10 mouse cellular contexts compared by ENCODE assay signal in genomic region chr9:107771782-107772181, GRCm38 (mm10). TPM values are rescaled to one million over a fixed set of nuclear protein-coding genes. Genes with fewer than 3 reads are reported as not detected.
DNase-seq lines count a peak whose midpoint lies in the region; ATAC-seq and TF ChIP-seq lines count a peak whose summit lies in the region.
"Had no signal": no experiment of that assay in that cellular context is flagged by ENCODE, and none has a peak within 500 bp of the region (broad histone marks: within the 10 kb centered on the region; RNA-seq: fewer than 3 reads in every experiment).

No protein-coding gene starts in this region.

- H3K36me3 ChIP-seq in heart, postnatal 0 days (replicated peaks; ENCODE audit: control insufficient read depth, insufficient read depth, low read length), result peaks cover 65% of the 10 kb centered on the region
- H3K36me3 ChIP-seq in hindbrain, embryonic 14.5 days (replicated peaks; ENCODE audit: control insufficient read depth, insufficient read depth), result peaks cover 69% of the 10 kb centered on the region
- peaks cover 62% of the 10 kb centered on the region for H3K36me3 ChIP-seq in midbrain, embryonic 12.5 days

- H3K27me3 ChIP-seq in heart, postnatal 0 days (ENCODE audit: control insufficient read depth, insufficient read depth, low read length), result no peaks in the 10 kb centered on the region
- no peaks in the 10 kb centered on the region for H3K27me3 ChIP-seq in hindbrain, embryonic 14.5 days (ENCODE audit: control insufficient read depth, insufficient read depth, low read length)
- no peaks in the 10 kb centered on the region for H3K27me3 ChIP-seq in midbrain, embryonic 12.5 days
- H3K27me3 ChIP-seq in cerebellum, adult 2 months (ENCODE audit: control insufficient read depth, insufficient read depth, low read length), result no peaks in the 10 kb centered on the region

- no peak for TF ChIP-seq EP300 in heart, postnatal 0 days (IDR thresholded peaks at IDR 0.05; ENCODE audit: low read depth)

- peaks cover 11% of the 10 kb centered on the region; the same call in 1 of the 2 replicates for H3K4me1 ChIP-seq in heart, postnatal 0 days (ENCODE audit: control insufficient read depth, insufficient read depth)
- H3K4me1 ChIP-seq in hindbrain, embryonic 14.5 days (replicated peaks; ENCODE audit: control insufficient read depth, insufficient read depth, low read length), result peaks cover 22% of the 10 kb centered on the region
- peaks cover 14% of the 10 kb centered on the region for H3K4me1 ChIP-seq in midbrain, embryonic 12.5 days
- H3K4me1 ChIP-seq in cerebellum, adult 2 months (ENCODE audit: control insufficient read depth, insufficient read depth, low read length), result peaks cover 4% of the 10 kb centered on the region

- no peak for TF ChIP-seq CTCF in heart, postnatal 0 days (IDR thresholded peaks at IDR 0.05; ENCODE audit: low read depth)
- no peak for TF ChIP-seq CTCF in cerebellum, adult 2 months (IDR thresholded peaks at IDR 0.05; ENCODE audit: borderline replicate concordance, insufficient read depth, low read depth, low read length)

- no peak overlapping the region for H3K4me3 ChIP-seq in heart, postnatal 0 days (ENCODE audit: low read depth, low read length)
- no peak overlapping the region for H3K4me3 ChIP-seq in hindbrain, embryonic 14.5 days (replicated peaks; ENCODE audit: low read length)
- no peak overlapping the region for H3K4me3 ChIP-seq in midbrain, embryonic 12.5 days
- H3K4me3 ChIP-seq in cerebellum, adult 2 months (replicated peaks; ENCODE audit: insufficient read depth, low read depth, low read length), result no peak overlapping the region

- WGBS in heart, postnatal 0 days, result 49% methylated on average over 2 of the region's 2 CpGs
- WGBS in hindbrain, embryonic 14.5 days, result 79% methylated on average over 2 of the region's 2 CpGs
- WGBS in midbrain, embryonic 12.5 days, result 80% methylated on average over 2 of the region's 2 CpGs
- 76% methylated on average over 2 of the region's 2 CpGs for WGBS in cerebellum, adult 2 months

- no peak overlapping the region for H3K27ac ChIP-seq in heart, postnatal 0 days (ENCODE audit: low read depth)
- peak overlapping the region; percentile 88 for H3K27ac ChIP-seq in hindbrain, embryonic 14.5 days
- peak overlapping the region; percentile 81 for H3K27ac ChIP-seq in midbrain, embryonic 12.5 days (replicated peaks)
- H3K27ac ChIP-seq in cerebellum, adult 2 months (ENCODE audit: insufficient read depth, low read length), result no peak overlapping the region

- 0 out of 2 replicates have a peak overlapping the region, but pooled peaks have one; percentile 100 for H3K9ac ChIP-seq in heart, postnatal 0 days (replicated peaks; ENCODE audit: low read depth, low read length)
- peak overlapping the region; percentile 100; the same call in 1 of the 2 replicates for H3K9ac ChIP-seq in hindbrain, embryonic 14.5 days
- peak overlapping the region; percentile 53 for H3K9ac ChIP-seq in midbrain, embryonic 12.5 days (replicated peaks)

- H3K9me3 ChIP-seq in heart, postnatal 0 days (replicated peaks; ENCODE audit: control insufficient read depth, low read length), result no peaks in the 10 kb centered on the region
- no peaks in the 10 kb centered on the region for H3K9me3 ChIP-seq in hindbrain, embryonic 14.5 days (ENCODE audit: control insufficient read depth, low read length)
- no peaks in the 10 kb centered on the region for H3K9me3 ChIP-seq in midbrain, embryonic 12.5 days

- DNase-seq in heart, postnatal 0 days (ENCODE audit: low spot score), result no peak
- no peak for DNase-seq in heart, postnatal 4 days
- DNase-seq in c-Kit-positive CD71-positive TER-119-positive erythroid progenitor cells, embryonic 14.5 days (ENCODE audit: low spot score), result peak; percentile 29
- DNase-seq in hindbrain, embryonic 14.5 days (ENCODE audit: low spot score), result no peak
- no peak for DNase-seq in cerebellum, postnatal 4 days (ENCODE audit: low spot score in 2 of 2)
- no peak for DNase-seq in cerebellum, adult 2 months
- DNase-seq: heart, postnatal 10 days; kidney, postnatal 36 days; thymus, adult 18-20 months had no signal

- TF ChIP-seq POLR2A in cerebellum, adult 2 months (IDR thresholded peaks at IDR 0.05; ENCODE audit: borderline replicate concordance, insufficient read depth, low read length), result no peak

- no peak for ATAC-seq in heart, postnatal 0 days (ENCODE audit: insufficient read depth, low read depth)
- no peak for ATAC-seq in hindbrain, embryonic 14.5 days (ENCODE audit: low FRiP score)
- no peak for ATAC-seq in midbrain, embryonic 12.5 days (ENCODE audit: low FRiP score, low read depth)

- no peak overlapping the region for H3K4me2 ChIP-seq in heart, postnatal 0 days (ENCODE audit: low read depth, low read length)
- peak overlapping the region; percentile 50; the same call in 1 of the 2 replicates for H3K4me2 ChIP-seq in hindbrain, embryonic 14.5 days (replicated peaks)
- H3K4me2 ChIP-seq in midbrain, embryonic 12.5 days (replicated peaks), result no peak overlapping the region

RNA-seq across cellular contexts. Expression of gene Rbm5, which starts 1.0 kb away (rescaled TPM):
- 53.5 and 90.6 TPM in 2 replicates for total RNA-seq in heart, postnatal 0 days (2014; rRNA removed; ENCODE audit: low replicate concordance)
- 81.7 and 88.9 TPM in 2 replicates for polyA plus RNA-seq in heart, postnatal 0 days (2015; fragmentation: Nextera tagmentation; extraction: Ambion mirVana)
- total RNA-seq in heart, postnatal 4 days (2021), result 10 to 100 TPM; 65.4 to 73.1 TPM
- 199 and 205 TPM in 2 replicates for polyA plus RNA-seq in hindbrain, embryonic 14.5 days (2014; fragmentation: Nextera tagmentation; extraction: Ambion mirVana)
- polyA plus RNA-seq in midbrain, embryonic 12.5 days (2016; fragmentation: Nextera tagmentation; extraction: Ambion mirVana), result 266 and 271 TPM in 2 replicates
- polyA plus RNA-seq in cerebellum, adult 2 months (2012; rRNA removed), result 126 and 129 TPM in 2 replicates

Comparison
In these comparisons a context has a peak if more than half of its experiments do, and no peak if none do; other contexts are left out.
1. H3K27ac ChIP-seq: peak in hindbrain, embryonic 14.5 days (single experiment) and midbrain, embryonic 12.5 days (single experiment); none in heart, postnatal 0 days (single experiment) and cerebellum, adult 2 months (single experiment).
2. Peak in every context shown above with its lines, with median percentiles within 50 percentile points of each other: H3K9ac ChIP-seq.